Mouse (Mus musculus): ENCODE measurements around the gene Il21. TPM values are rescaled to one million over a fixed set of nuclear protein-coding genes. Genes with fewer than 3 reads are reported as not detected.

Gene Il21
- polyA plus RNA-seq (2017; shearing (Covaris generic)): 1 to 10 TPM in 1 of 2 experiments, under 1 TPM in 1; 0.33 to 1.2 TPM

GRCm38 (mm10) chr3:37232586-37233222, at the start of gene Il21:
Gene Il21 (minus strand): TSS chr3:37232636.

Other genes starting within 250 kb of the Il21 start
- under 1 TPM in 1 of 2 experiments, not detected in 1; 0.19 TPM for gene Adad1, start 169.1 kb downstream of the Il21 start, polyA plus RNA-seq (2017; shearing (Covaris generic))
- 1 to 10 TPM in 1 of 2 experiments, under 1 TPM in 1; 0.58 to 1.2 TPM for gene Il2, start 106.7 kb downstream of the Il21 start, polyA plus RNA-seq (2017; shearing (Covaris generic))
- gene Bbs12, start 79.9 kb upstream of the Il21 start, polyA plus RNA-seq (2017; shearing (Covaris generic)): 1 to 10 TPM; 2.3 to 5.5 TPM
- 1 to 10 TPM; 1.7 to 2.3 TPM for gene Cetn4, start 80.1 kb upstream of the Il21 start, polyA plus RNA-seq (2017; shearing (Covaris generic))
- gene Fgf2, start 115.7 kb upstream of the Il21 start, polyA plus RNA-seq (2017; shearing (Covaris generic)): 1 to 10 TPM; 4.0 to 8.1 TPM
- 10 to 100 TPM; 36.2 to 42.6 TPM for gene Spata5, start 187.3 kb upstream of the Il21 start, polyA plus RNA-seq (2017; shearing (Covaris generic))
- 10 to 100 TPM; 22.8 to 38.7 TPM for gene Nudt6, start 187.6 kb upstream of the Il21 start, polyA plus RNA-seq (2017; shearing (Covaris generic))